Mouse (Mus musculus) spleen, postnatal 4 days (tissue): ENCODE measurements around the gene Acadvl.

Source experiments
- DNase-seq, 2 experiments: peaks; one replicate each; pipeline ENCODE4 v3.0.0; 2022; ENCODE audit warnings: low spot score in 2 of 2

Acadvl gene

GRCm38 (mm10) chr11:70014880-70015558, at the start of gene Acadvl:
Gene Acadvl, minus strand, starts transcription at chr11:70015411.
- peak; percentile 87 to 93 for DNase-seq

- DNase-seq = no peak
These were observed 47.8 kb upstream of the Acadvl start for GRCm38 (mm10) chr11:70063053-70063452.

DNA sequence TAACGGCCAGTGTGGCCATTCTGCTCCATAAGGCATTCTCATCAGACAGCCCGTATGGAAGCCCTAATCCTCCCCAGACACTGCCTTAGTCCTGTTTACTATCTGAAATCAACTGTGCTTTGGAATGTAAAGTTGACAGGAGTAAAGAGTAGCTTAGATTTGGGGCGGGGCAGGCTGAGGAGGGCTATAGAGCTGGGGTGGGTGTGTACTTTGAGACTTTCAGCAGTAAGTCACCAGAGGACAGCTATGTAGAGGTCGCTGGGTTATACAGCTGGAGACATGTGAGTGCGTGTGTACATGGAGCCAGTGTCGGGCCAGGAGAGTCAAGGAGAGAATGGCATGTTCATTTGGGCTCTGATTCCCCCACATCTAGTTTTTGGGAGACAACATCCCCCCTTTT, 44.7 kb upstream of the Acadvl start:
- no peak for DNase-seq

DNA sequence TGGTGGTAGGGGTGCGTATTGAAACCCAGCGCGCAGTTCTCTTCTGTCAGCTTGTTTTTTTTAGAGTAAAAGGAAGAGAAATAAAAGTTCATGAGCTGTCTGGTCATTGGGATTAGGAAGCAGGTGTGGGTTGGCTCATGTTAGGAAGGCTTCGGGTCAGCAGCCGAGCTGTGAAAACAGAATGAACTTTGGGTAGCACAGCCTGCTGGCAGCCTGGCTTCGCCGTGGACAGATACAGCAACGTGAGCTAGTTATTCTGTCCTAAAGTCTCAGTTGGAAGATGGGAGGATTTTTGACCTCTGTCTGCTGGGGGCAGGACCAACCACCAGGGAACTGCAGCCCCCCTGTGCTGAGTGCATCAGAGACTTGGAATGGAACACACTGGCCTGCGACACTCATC, 42.6 kb upstream of the Acadvl start:
- DNase-seq = no peak

- DNase-seq = peak; percentile 75 to 92
These were observed 40.5 kb upstream of the Acadvl start for GRCm38 (mm10) chr11:70055618-70056214.

GRCm38 (mm10) chr11:70053898-70054570, 38.8 kb upstream of the Acadvl start, which contains the start of gene Asgr1:
Gene Asgr1, plus strand, starts transcription at chr11:70054085.
- DNase-seq = no peak

DNA sequence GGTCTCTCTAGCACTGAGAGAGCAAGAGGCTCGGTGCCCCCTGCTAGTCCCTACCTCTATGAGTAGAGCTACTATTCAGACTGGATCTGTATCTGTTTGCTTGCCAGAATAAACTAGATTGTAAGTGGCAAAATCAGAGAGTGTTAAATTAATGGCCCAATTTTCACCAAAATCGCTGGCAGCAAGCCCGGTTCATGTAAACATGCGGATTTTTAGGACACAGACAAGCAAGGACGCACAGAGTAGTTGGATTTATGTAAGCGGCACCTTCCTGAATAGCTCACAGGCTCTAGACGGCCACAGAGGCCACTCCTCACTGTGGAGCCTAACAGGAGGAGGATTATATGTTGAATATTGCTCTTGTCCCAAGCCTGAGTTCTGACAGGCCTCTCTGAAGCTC, 37.9 kb upstream of the Acadvl start:
- DNase-seq = no peak

DNA sequence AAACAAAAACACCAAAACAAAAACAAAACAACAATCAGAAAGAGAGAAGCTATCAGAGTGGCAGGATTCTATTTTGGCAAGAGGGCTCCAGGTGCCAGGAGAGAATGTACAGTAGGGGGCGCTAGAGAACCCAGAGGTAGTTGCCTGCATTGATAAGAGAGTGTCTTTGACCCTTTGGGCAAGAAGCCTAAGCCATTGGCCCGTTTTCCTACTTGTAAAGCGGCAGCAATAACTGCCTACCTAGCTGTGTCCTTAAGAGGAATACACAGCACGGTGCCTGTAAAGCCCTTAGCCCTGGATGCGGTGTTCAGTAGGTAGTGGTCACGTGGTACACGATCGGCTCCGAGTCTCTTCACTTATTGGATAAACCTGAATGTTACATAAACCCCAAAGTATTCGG, 34.6 kb upstream of the Acadvl start:
- peak in 1 of 2 experiments; percentile 66 for DNase-seq

DNA sequence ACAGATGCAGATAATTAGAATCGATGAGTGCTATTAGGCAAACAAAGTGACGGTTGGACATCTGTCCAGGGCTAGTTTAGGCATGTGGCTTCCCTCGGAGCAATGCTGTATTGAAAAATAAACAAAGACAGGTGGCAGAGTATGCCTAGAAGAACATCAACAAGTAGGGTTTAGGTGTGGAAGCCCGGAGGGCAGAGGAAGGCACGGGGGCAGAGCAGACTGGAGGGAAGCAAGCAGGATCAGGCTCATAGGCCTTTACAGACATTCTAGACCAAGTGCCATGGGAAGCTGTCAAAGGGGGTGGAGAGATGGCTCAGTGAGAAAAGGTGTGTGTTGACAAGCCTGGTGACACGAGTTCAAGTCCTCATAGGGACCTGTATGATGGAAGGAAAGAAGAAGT, 34.2 kb upstream of the Acadvl start:
- peak in 1 of 2 experiments; percentile 52 for DNase-seq

- DNase-seq = no peak
These were observed 30.2 kb upstream of the Acadvl start for GRCm38 (mm10) chr11:70045435-70045834.

DNA sequence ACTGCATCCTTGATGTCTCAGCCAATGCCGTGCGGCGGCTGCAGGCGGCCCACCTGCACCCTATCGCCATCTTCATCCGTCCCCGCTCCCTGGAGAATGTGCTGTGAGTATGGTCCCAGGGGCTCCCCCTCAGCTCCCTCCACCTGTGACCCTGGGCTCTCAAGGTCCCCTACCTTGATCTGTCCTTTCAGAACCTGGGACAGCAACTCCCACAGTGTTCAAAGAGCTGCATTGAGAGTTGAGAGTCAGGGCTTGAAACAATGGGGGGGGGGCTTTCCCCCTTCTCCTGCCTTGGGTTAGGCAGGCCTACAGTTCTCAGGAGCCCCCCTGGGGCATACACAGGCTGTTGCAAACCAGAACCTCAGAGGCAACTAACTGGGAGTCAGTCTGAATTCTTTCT, 28.5 kb upstream of the Acadvl start:
- no peak for DNase-seq

DNA sequence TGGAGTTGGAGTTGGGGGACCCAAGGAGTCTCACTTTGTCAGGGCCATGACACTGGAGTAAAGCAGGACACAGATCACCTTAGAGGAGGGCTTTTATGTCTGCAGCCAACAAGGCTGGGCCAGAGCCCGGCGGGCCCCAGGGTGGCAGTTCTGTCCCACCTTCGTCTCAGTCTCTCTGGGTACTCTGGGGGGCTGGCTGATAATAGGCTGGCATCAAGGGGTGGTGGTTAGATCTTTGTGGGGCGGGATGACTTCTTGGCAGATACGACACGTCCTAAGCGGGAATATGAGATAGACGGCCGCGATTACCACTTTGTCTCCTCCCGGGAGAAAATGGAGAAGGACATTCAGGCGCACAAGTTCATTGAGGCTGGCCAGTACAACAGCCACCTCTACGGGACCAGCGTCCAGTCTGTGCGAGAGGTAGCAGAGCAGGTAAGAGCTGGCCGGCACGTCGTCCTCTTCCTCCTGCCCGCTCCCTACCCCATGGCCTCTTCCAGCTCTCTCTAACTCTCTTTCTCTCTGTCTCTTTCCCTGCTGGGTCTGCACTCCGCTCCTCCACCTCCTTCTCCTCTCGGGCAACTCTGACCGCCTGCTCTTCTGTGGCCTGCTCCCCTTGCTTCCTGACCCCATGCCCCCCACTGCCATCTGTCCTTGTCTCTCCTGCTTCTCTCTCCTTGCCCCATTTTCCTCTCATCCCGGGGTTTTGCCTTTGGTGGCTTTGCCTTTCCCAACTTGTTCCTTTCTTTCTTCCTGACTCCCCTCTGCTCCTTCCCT, 27.3 kb upstream of the Acadvl start:
- DNase-seq = no peak

GRCm38 (mm10) chr11:70040184-70040583, 25.0 kb upstream of the Acadvl start:
- no peak for DNase-seq

GRCm38 (mm10) chr11:70039631-70040030, 24.4 kb upstream of the Acadvl start:
- DNase-seq = no peak

GRCm38 (mm10) chr11:70038174-70038573, 23.0 kb upstream of the Acadvl start:
- DNase-seq = no peak

DNA sequence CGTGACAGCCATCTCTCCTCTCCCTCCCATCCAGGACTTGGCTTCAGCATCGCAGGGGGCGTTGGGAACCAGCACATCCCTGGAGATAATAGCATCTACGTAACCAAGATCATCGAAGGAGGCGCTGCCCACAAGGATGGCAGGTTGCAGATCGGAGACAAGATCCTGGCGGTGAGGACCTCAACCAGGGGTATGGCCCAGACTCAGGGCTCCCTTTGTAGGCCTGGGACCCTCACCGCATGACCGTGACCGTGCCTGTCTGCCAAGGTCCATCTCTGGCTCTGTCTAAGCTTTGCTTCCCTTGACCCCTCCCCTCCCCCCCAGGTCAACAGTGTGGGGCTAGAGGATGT, 16.1 kb upstream of the Acadvl start:
- DNase-seq = no peak

- DNase-seq = no peak
These were observed 15.6 kb upstream of the Acadvl start for GRCm38 (mm10) chr11:70030651-70031320.

DNA sequence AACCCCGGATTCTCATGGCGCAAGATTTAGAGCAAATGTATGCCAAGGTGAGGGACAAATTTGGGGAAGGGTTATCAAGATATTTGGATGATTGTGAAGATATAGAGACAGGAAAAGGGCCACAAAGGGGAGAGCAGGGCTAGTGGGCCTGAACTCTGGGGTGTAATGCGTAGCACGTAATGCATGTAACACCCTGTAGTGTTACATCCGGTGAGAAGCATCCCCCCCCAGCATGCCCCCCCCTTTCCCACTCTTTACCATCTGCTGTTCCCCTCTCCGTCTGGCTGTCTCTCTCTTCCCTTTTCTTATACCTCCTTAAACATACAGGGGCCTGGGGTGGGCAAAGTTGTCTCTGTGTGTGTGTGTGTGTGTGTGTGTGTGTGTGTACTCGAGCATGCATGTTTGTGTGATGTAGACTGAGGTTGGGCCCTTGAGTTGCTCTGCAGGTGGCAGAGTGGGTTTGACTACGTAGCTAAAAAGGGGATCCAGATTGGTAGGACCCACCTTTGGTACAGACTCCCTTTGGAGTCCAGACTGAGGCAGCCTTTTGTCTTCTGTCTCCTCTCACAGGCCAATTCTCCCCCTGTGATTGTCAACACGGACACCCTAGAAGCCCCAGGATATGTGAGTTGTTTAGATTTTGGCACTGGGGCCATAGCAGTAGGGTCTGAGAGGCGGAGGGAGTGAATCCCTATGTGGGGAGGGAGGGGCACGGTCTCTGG, 14.8 kb upstream of the Acadvl start:
- DNase-seq = no peak

GRCm38 (mm10) chr11:70029130-70029801, 14.1 kb upstream of the Acadvl start:
- DNase-seq = peak in 1 of 2 experiments; percentile 61

- DNase-seq = no peak
These were observed 13.4 kb upstream of the Acadvl start for GRCm38 (mm10) chr11:70028401-70029129.
